Mouse (Mus musculus) large intestine, adult 2 months (tissue): ENCODE results near the gene Fam45a. TPM values are rescaled to one million over a fixed set of nuclear protein-coding genes. Genes with fewer than 3 reads are reported as not detected.
"Not testable (repeated sequence)": the region's sequence is repeated elsewhere in the genome, so short reads cannot be mapped to it uniquely, and the experiment has no call there.

ENCODE experiments used
- DNase-seq: peaks from one replicate; pipeline ENCODE4 v3.0.0-alpha.2; 2012; ENCODE audit warnings: low read depth, low spot score
- WGBS: fragments of 180-500 bp; shearing (Covaris S2); methylation state at CpG from one replicate; pipeline ENCODE4 v1.1.7; 2018; 5-methylcytosine and 5-hydroxymethylcytosine counted together
- polyA plus RNA-seq: library from polyadenylated mRNA; depleted of rRNA; stranded (reverse); fragments of >200 nt; gene quantifications from 2 replicates; pipeline ENCODE4 v1.2.3, GENCODE M21; 2012; rRNA removed

The Fam45a gene
- polyA plus RNA-seq, 1 experiment, result 7.0 TPM

GRCm38 (mm10) chr19:60837747-60838146 is 26.4 kb downstream of the Fam45a start:
- WGBS, result 43% methylated on average over 1 of the region's 1 CpGs
- peak; percentile 35 for DNase-seq

DNA sequence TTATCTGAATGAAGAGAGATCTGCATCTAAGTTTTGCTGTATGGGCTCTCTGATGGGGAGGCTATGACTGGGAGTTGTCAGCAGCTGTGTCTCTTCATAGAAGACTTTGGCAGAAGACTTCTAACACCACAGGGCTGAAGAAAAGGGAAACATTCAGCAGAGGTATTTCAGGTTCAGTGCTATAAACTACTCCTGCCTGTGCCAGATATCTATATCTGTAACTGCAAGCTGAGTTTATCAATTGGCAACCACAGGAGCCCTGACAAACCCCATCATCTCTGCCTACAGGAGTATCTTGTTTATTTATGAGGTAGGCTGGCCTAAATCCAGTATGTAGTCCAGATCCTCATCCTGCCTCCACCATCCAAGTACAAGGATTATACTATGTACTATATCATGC is 31.9 kb downstream of the Fam45a start:
- no peak for DNase-seq

- no peak for DNase-seq
Measured at GRCm38 (mm10) chr19:60845731-60846130, 34.3 kb downstream of the Fam45a start.

DNA sequence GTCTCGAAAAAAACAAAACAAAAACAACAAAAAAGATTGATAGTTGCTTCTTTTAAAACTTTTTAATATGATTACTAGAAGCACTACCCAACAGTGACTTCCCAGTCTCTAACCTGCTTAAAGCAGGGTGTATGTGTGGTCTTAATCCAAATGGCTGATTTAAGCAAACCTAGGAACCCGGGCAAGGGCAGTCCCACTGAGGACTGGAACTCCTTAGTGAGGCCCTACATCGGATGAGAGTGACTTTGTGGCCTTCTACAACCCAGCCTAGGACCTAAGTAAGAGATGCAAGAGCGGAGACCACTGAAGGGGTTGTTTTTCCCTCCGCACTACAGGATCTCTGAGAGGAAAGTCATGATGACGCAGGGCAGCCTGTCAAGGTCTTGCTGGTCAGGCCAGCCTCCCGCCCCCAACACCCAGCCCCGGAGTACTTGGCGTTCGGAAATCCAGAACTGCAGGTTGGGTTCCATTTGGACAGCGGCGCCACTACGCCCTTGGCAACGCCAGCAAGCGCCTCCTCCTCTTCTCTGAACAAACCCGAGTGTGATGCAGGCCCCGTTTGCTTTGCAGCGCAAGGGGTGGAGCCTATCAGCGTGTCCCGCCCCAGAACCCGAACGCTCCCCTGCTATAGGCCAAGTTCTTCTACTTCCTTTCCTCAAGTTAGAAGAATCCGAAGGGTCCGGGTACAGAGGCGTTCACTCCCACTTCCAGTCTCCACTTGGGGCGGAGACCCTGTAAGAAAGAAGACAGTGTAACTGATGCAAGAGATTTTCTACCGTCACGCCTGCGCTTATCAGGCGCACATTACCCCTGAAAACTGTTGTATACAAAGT is 49.7 kb downstream of the Fam45a start, which contains the start of gene Sfxn4:
TSS of gene Sfxn4 (minus strand) at position 612 of the 833 bp plus-strand sequence.
- WGBS, result 4% methylated on average over 30 of the region's 30 CpGs
- peak; percentile 60 for DNase-seq

DNA sequence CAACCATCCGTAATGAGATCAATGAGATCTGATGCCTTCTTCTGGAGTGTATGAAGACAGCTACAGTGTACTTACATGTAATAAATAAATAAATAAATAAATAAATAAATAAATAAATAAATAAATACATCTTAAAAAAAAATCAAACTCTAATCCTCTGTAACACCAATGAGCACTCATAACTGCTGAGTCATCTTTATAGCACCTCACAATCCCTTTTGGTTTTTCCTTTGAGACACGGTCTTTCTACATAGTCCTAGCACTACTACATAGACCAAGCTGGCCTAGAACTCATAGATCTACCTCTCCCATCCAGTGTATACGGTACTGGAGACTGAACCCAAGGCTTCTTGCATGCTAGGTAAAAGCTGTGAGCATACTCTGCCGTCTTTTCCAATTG is 54.8 kb downstream of the Fam45a start:
- WGBS, result 91% methylated on average over 4 of the region's 4 CpGs
- not testable (repeated sequence) for DNase-seq

GRCm38 (mm10) chr19:60870489-60870888 is 59.1 kb downstream of the Fam45a start:
- 72% methylated on average over 1 of the region's 1 CpGs for WGBS
- DNase-seq, result no peak

DNA sequence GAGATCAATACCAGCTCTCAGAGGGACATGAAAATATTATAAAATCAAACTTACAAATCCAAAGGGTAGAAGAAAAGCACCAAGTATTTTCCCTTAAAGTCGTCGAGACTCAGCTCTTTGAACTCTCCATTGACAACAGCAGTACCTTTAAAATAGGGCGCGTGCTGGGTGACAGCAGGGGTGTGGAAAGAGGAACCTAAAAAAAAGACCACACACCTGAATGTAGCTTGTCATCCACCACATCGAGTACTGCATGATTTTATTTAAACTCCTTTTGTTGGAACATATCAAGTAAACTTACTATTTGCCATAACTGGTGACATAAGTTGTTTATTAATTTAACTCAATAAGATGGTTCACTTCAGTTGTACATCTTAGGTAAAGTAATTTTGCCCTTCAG is 60.0 kb downstream of the Fam45a start:
- no peak for DNase-seq
- 86% methylated on average over 5 of the region's 5 CpGs for WGBS

GRCm38 (mm10) chr19:60872272-60872671 is 60.9 kb downstream of the Fam45a start:
- 53% methylated on average over 1 of the region's 1 CpGs for WGBS
- DNase-seq, result no peak

- under 1% methylated on average over 4 of the region's 4 CpGs for WGBS
- DNase-seq, result no peak
Measured at GRCm38 (mm10) chr19:60873501-60873900, 62.1 kb downstream of the Fam45a start.

DNA sequence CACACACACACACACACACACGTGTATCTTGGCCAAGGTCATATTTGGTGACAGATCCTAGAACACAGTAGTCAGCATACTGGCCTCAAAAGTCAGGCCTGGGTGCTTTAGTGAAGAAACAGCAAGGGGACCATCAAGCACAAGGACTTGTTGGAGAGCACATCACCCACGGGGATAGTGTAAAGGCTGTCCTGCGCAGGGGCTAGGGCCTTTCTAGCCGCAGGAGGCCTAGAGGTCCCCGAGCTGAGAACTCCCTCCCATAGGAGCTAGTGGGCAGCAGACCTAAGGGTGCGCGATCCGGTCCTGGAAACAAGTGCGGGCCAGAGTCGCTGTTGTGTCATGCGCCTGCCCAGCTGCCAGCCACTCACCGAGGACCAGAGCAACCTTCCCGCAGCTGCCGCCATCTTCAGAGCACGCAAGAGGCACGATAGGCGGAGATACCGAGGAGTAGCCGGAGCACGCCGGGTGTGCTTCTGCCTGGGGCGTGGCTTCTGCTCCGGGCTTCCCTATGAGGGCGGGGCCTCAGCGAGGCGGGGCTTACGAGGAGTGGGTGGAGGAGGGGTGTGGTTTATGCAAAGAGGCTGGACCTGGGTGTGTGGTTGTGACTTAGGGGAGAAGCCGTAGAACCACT is 62.8 kb downstream of the Fam45a start, which contains the start of gene Prdx3:
TSS of gene Prdx3 (minus strand) at position 493 of the 631 bp plus-strand sequence.
- peak; percentile 87 for DNase-seq
- under 1% methylated on average over 28 of the region's 28 CpGs for WGBS

GRCm38 (mm10) chr19:60883129-60883528 is 71.7 kb downstream of the Fam45a start:
- peak; percentile 48 for DNase-seq
- 5% methylated on average over 3 of the region's 3 CpGs for WGBS

Other genes with a start within 250 kb of the Fam45a start
- gene Cacul1, start 230.6 kb upstream of the Fam45a start, polyA plus RNA-seq, result 5.3 and 8.8 TPM in 2 replicates
- 0.35 and 0.40 TPM in 2 replicates for gene Nanos1, start 55.6 kb upstream of the Fam45a start, polyA plus RNA-seq
- gene Eif3a, start 20.9 kb upstream of the Fam45a start, polyA plus RNA-seq, result 17.2 and 28.0 TPM in 2 replicates
- 0.24 and 0.33 TPM in 2 replicates for gene Sfxn4, start 49.9 kb downstream of the Fam45a start, polyA plus RNA-seq
- gene Prdx3, start 63.0 kb downstream of the Fam45a start, polyA plus RNA-seq, result 120 and 121 TPM in 2 replicates
- gene Grk5, start 78.2 kb downstream of the Fam45a start, polyA plus RNA-seq, result 1.6 and 1.9 TPM in 2 replicates